Mouse (Mus musculus) olfactory bulb, adult 2 months (tissue): ENCODE measurements around the gene Kcnj11.

Experiments used
- CTCF ChIP-seq: fragments of 200-500 bp; IDR thresholded peaks from 2 replicates; pipeline ENCODE4 v1.5.1; 2012; ENCODE audit warnings: low read depth, mild to moderate bottlenecking, low read length, moderate library complexity; ENCODE audit not compliant: insufficient read depth
- POLR2A ChIP-seq: fragments of 200-500 bp; IDR thresholded peaks from 2 replicates; pipeline ENCODE4 v1.6.1; 2012; ENCODE audit warnings: mild to moderate bottlenecking, low read depth, low read length, moderate library complexity; ENCODE audit not compliant: insufficient read depth

- TF ChIP-seq POLR2A (no peak), CTCF (no peak)
These were observed 24.8 kb upstream of the Kcnj11 start for GRCm38 (mm10) chr7:46125340-46125739.
